Mouse (Mus musculus) v-Abl transformed pro-B cells (cell line): ENCODE results near the gene Ssh3.

Experiments used
- in situ Hi-C, 2 experiments: fragments of 400-800 bp; cut with MboI; formaldehyde crosslinking; loops; one replicate each; pipeline ENCODE4 v1.15.1; 2025; ENCODE audit not compliant: unreplicated experiment in 2 of 2

Gene Ssh3

GRCm38 (mm10) chr19:4298322-4299121 lies 29.5 kb upstream of the Ssh3 start:
- in situ Hi-C loops, result loop anchor here in 1 of 2 experiments (10.0 kb wide), 1 partner anchor 364 kb away; the partner anchor contains the start of gene Unc93b1

- in situ Hi-C loops, result loop anchor here in 1 of 2 experiments (10.0 kb wide), 1 partner anchor 363 kb away; the partner anchor contains the start of gene Unc93b1
These were observed 28.9 kb upstream of the Ssh3 start for GRCm38 (mm10) chr19:4297851-4298250.

GRCm38 (mm10) chr19:4296611-4297010 lies 27.6 kb upstream of the Ssh3 start:
- in situ Hi-C loops, result loop anchor here in 1 of 2 experiments (10.0 kb wide), 1 partner anchor 362 kb away; the partner anchor contains the start of gene Unc93b1

- in situ Hi-C loops, result loop anchor here in 1 of 2 experiments (10.0 kb wide), 1 partner anchor 361 kb away; the partner anchor contains the start of gene Unc93b1
These were observed 26.4 kb upstream of the Ssh3 start for GRCm38 (mm10) chr19:4295391-4295790.

- in situ Hi-C loops, result loop anchor here in 1 of 2 experiments (10.0 kb wide), 1 partner anchor 360 kb away; the partner anchor contains the start of gene Unc93b1
These were observed 25.6 kb upstream of the Ssh3 start for GRCm38 (mm10) chr19:4294381-4295097.

- in situ Hi-C loops, result loop anchor here in 1 of 2 experiments (10.0 kb wide), 1 partner anchor 356 kb away; the partner anchor contains the start of gene Unc93b1
These were observed 22.2 kb upstream of the Ssh3 start for GRCm38 (mm10) chr19:4291161-4291560.

GRCm38 (mm10) chr19:4290749-4291148 lies 21.8 kb upstream of the Ssh3 start:
- in situ Hi-C loops, result loop anchor here in 1 of 2 experiments (10.0 kb wide), 1 partner anchor 356 kb away; the partner anchor contains the start of gene Unc93b1

- in situ Hi-C loops, result no loop called here
These were observed 14.7 kb upstream of the Ssh3 start for GRCm38 (mm10) chr19:4283653-4284052.

GRCm38 (mm10) chr19:4282898-4283553 lies 14.0 kb upstream of the Ssh3 start, which contains the start of gene Ankrd13d:
Gene Ankrd13d, minus strand, starts transcription at chr19:4283137.
- in situ Hi-C loops, result no loop called here

GRCm38 (mm10) chr19:4280425-4280824 lies 11.4 kb upstream of the Ssh3 start:
- in situ Hi-C loops, result no loop called here

- in situ Hi-C loops, result no loop called here
These were observed 10.5 kb upstream of the Ssh3 start for GRCm38 (mm10) chr19:4279487-4279886.

GRCm38 (mm10) chr19:4270972-4271371 lies 2.0 kb upstream of the Ssh3 start:
- in situ Hi-C loops, result no loop called here

GRCm38 (mm10) chr19:4270187-4270586 lies 1.2 kb upstream of the Ssh3 start:
- in situ Hi-C loops, result no loop called here

- in situ Hi-C loops, result loop anchor here in 1 of 2 experiments (5.0 to 10.0 kb wide), 2 partner anchors 46 to 149 kb away; no protein-coding TSS in a partner anchor
These were observed 3.0 kb downstream of the Ssh3 start for GRCm38 (mm10) chr19:4265956-4266355.

- in situ Hi-C loops, result loop anchor here in 1 of 2 experiments (10.0 kb wide), 1 partner anchor 151 kb away; no protein-coding TSS in a partner anchor
These were observed 4.7 kb downstream of the Ssh3 start for GRCm38 (mm10) chr19:4264171-4264780.

- in situ Hi-C loops, result loop anchor here in 1 of 2 experiments (10.0 kb wide), 1 partner anchor 151 kb away; no protein-coding TSS in a partner anchor
These were observed 5.3 kb downstream of the Ssh3 start for GRCm38 (mm10) chr19:4263702-4264101.

- in situ Hi-C loops, result loop anchor here in 1 of 2 experiments (10.0 kb wide), 1 partner anchor 152 kb away; no protein-coding TSS in a partner anchor
These were observed 6.2 kb downstream of the Ssh3 start for GRCm38 (mm10) chr19:4262756-4263155.

GRCm38 (mm10) chr19:4261038-4261698 lies 7.8 kb downstream of the Ssh3 start:
- in situ Hi-C loops, result loop anchor here in 1 of 2 experiments (10.0 kb wide), 1 partner anchor 154 kb away; no protein-coding TSS in a partner anchor

- in situ Hi-C loops, result loop anchor here in 1 of 2 experiments (5.0 kb wide), 3 partner anchors 51 to 159 kb away; no protein-coding TSS in a partner anchor
These were observed 11.1 kb downstream of the Ssh3 start for GRCm38 (mm10) chr19:4257897-4258252.
